Comparison of ENCODE assay signal across 9 mouse cellular contexts in the genomic region with DNA sequence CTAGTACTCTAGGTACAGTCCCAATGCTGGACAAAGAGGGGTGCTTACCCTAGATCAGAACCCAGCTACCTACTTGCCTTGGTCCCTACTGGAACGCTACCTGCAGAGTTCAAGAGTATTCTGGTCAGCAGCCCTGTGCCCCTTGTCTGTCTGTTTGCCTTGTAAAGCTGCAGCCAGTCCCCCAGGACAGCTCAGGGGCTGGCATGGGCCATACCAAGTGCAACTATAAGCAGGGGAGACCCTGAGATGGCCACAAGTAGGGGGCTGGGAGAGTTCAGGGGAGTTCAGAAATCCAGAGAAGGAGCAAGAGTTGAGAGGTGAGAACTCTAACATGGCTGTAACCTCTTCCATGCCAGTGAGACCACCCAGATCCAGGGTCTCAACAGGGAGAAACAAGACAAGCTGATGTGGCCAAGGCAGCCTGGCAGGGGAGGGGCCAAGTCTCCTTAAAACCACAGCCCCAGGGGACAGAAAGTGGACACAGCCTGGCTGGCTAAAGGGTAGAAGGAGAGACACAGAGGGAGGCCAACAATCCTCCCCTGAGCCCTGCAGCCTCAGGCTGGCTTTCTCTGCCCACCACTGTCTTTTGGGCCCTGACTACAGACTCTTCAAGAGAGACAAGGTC. TPM values are rescaled to one million over a fixed set of nuclear protein-coding genes. Genes with fewer than 3 reads are reported as not detected.
A peak's percentile ranks its signal among the peaks of the same experiment; 100 is the strongest.
DNase-seq lines count a peak whose midpoint lies in the region; ATAC-seq and TF ChIP-seq lines count a peak whose summit lies in the region.
"Had no signal": no experiment of that assay in that cellular context is flagged by ENCODE, and none has a peak within 500 bp of the region (broad histone marks: within the 10 kb centered on the region; RNA-seq: fewer than 3 reads in every experiment).

No protein-coding gene starts in this region.

- no peak overlapping the region; the same call in 1 of the 2 replicates for H3K4me3 ChIP-seq in layer of hippocampus, adult 2 months
- H3K4me3 ChIP-seq in forebrain, postnatal 0 days (ENCODE audit: low read depth, low read length), result no peak overlapping the region
- H3K4me3 ChIP-seq in limb, embryonic 11.5 days (ENCODE audit: low read depth, low read length), result no peak overlapping the region
- H3K4me3 ChIP-seq in neural tube, embryonic 13.5 days, result no peak overlapping the region

- ATAC-seq in forebrain, postnatal 0 days, result no peak
- no peak for ATAC-seq in limb, embryonic 11.5 days (ENCODE audit: insufficient number of reproducible peaks, low FRiP score, low TSS enrichment, low read depth)
- no peak for ATAC-seq in neural tube, embryonic 13.5 days (ENCODE audit: low read depth)

- no peak overlapping the region for H3K9ac ChIP-seq in forebrain, postnatal 0 days
- H3K9ac ChIP-seq in limb, embryonic 11.5 days (ENCODE audit: low read length), result 0 out of 2 replicates have a peak overlapping the region, but pooled peaks have one; percentile 27
- H3K9ac ChIP-seq in neural tube, embryonic 13.5 days, result 0 out of 2 replicates have a peak overlapping the region, but pooled peaks have one; percentile 49

- no peaks in the 10 kb centered on the region for H3K9me3 ChIP-seq in forebrain, postnatal 0 days (ENCODE audit: low read length)
- no peaks in the 10 kb centered on the region for H3K9me3 ChIP-seq in limb, embryonic 11.5 days (ENCODE audit: control insufficient read depth, low read length)
- H3K9me3 ChIP-seq in neural tube, embryonic 13.5 days, result no peaks in the 10 kb centered on the region

- no peak for TF ChIP-seq CTCF in layer of hippocampus, adult 2 months (conservative IDR thresholded peaks at IDR 0.05)
- no peak for TF ChIP-seq CTCF in forebrain, postnatal 0 days (IDR thresholded peaks at IDR 0.05; ENCODE audit: low read depth)

- H3K4me2 ChIP-seq in forebrain, postnatal 0 days (ENCODE audit: low read depth), result peak overlapping the region; percentile 13; the same call in 1 of the 2 replicates
- peak overlapping the region; percentile 22; the same call in 1 of the 2 replicates for H3K4me2 ChIP-seq in limb, embryonic 11.5 days (ENCODE audit: low read depth, severe bottlenecking)
- peak overlapping the region; percentile 30 for H3K4me2 ChIP-seq in neural tube, embryonic 13.5 days

- peaks cover 26% of the 10 kb centered on the region for H3K4me1 ChIP-seq in forebrain, postnatal 0 days (ENCODE audit: insufficient read depth)
- peaks cover 25% of the 10 kb centered on the region; the same call in 1 of the 2 replicates for H3K4me1 ChIP-seq in limb, embryonic 11.5 days (ENCODE audit: control insufficient read depth, insufficient read depth, low read length)
- H3K4me1 ChIP-seq in neural tube, embryonic 13.5 days (replicated peaks), result peaks cover 57% of the 10 kb centered on the region

- DNase-seq in layer of hippocampus, adult 2 months (ENCODE audit: low spot score in 2 of 2), result no peak
- DNase-seq in layer of hippocampus, postnatal 14 days (ENCODE audit: low spot score in 2 of 2), result no peak
- no peak for DNase-seq in forebrain, postnatal 0 days
- no peak for DNase-seq in limb, embryonic 11.5 days (ENCODE audit: low spot score)
- no peak for DNase-seq in layer of hippocampus, postnatal 36 days
- no peak for DNase-seq in yolk sac, embryonic 10.5 days (ENCODE audit: low spot score)
- DNase-seq in layer of hippocampus, adult 9-10 months (ENCODE audit: low spot score), result no peak
- DNase-seq: kidney, postnatal 10 days had no signal

- H3K36me3 ChIP-seq in forebrain, postnatal 0 days (ENCODE audit: insufficient read depth), result peaks cover 28% of the 10 kb centered on the region
- peaks cover 7% of the 10 kb centered on the region for H3K36me3 ChIP-seq in limb, embryonic 11.5 days (ENCODE audit: control insufficient read depth, insufficient read depth, low read length)
- H3K36me3 ChIP-seq in neural tube, embryonic 13.5 days, result peaks cover 29% of the 10 kb centered on the region

- 72% methylated on average over 1 of the region's 1 CpGs for WGBS in forebrain, postnatal 0 days
- 88% methylated on average over 1 of the region's 1 CpGs for WGBS in limb, embryonic 11.5 days
- WGBS in neural tube, embryonic 13.5 days, result 82% methylated on average over 1 of the region's 1 CpGs

- H3K27ac ChIP-seq in layer of hippocampus, adult 2 months, result peak overlapping the region; percentile 68; the same call in 1 of the 2 replicates
- H3K27ac ChIP-seq in forebrain, postnatal 0 days (ENCODE audit: low read depth, low read length), result 0 out of 2 replicates have a peak overlapping the region, but pooled peaks have one; percentile 4
- H3K27ac ChIP-seq in limb, embryonic 11.5 days (replicated peaks; ENCODE audit: low read depth, low read length), result 0 out of 2 replicates have a peak overlapping the region, but pooled peaks have one; percentile 30
- no peak overlapping the region for H3K27ac ChIP-seq in neural tube, embryonic 13.5 days (replicated peaks)

- H3K27me3 ChIP-seq in forebrain, postnatal 0 days (ENCODE audit: insufficient read depth, low read length), result no peaks in the 10 kb centered on the region
- no peaks in the 10 kb centered on the region for H3K27me3 ChIP-seq in limb, embryonic 11.5 days (ENCODE audit: control insufficient read depth, insufficient read depth, low read length)
- no peaks in the 10 kb centered on the region for H3K27me3 ChIP-seq in neural tube, embryonic 13.5 days

RNA-seq across cellular contexts. Expression of gene Ampd2, which starts 4.1 kb away (rescaled TPM):
- total RNA-seq in layer of hippocampus, adult 2 months (2021), result 10 to 100 TPM; 74.0 to 76.7 TPM
- total RNA-seq in layer of hippocampus, postnatal 14 days (2021), result 10 to 100 TPM; 55.6 to 58.8 TPM
- total RNA-seq in forebrain, postnatal 0 days (2014; rRNA removed), result 46.6 and 48.7 TPM in 2 replicates
- polyA plus RNA-seq in forebrain, postnatal 0 days (2015; fragmentation: Nextera tagmentation; extraction: Ambion mirVana), result 38.8 and 47.0 TPM in 2 replicates
- 37.0 and 38.0 TPM in 2 replicates for polyA plus RNA-seq in limb, embryonic 11.5 days (2014; fragmentation: Nextera tagmentation; extraction: Ambion mirVana)
- 56.3 and 56.7 TPM in 2 replicates for polyA plus RNA-seq in neural tube, embryonic 13.5 days (2015; fragmentation: Nextera tagmentation; extraction: Ambion mirVana)
- total RNA-seq in layer of hippocampus, postnatal 36 days (2021), result 10 to 100 TPM; 74.2 to 76.2 TPM

RNA-seq across cellular contexts. Expression of gene Gnat2, which starts 10.2 kb away (rescaled TPM):
- total RNA-seq in layer of hippocampus, adult 2 months (2021), result not detected
- total RNA-seq in layer of hippocampus, postnatal 14 days (2021), result not detected
- total RNA-seq in forebrain, postnatal 0 days (2014; rRNA removed), result 0.10 and 0.38 TPM in 2 replicates
- 0.16 and 0.27 TPM in 2 replicates for polyA plus RNA-seq in forebrain, postnatal 0 days (2015; fragmentation: Nextera tagmentation; extraction: Ambion mirVana)
- 1.6 and 1.8 TPM in 2 replicates for polyA plus RNA-seq in limb, embryonic 11.5 days (2014; fragmentation: Nextera tagmentation; extraction: Ambion mirVana)
- polyA plus RNA-seq in neural tube, embryonic 13.5 days (2015; fragmentation: Nextera tagmentation; extraction: Ambion mirVana), result 0.08 and 0.36 TPM in 2 replicates
- not detected for total RNA-seq in layer of hippocampus, postnatal 36 days (2021)

RNA-seq across cellular contexts. Expression of gene Gstm4, which starts 37.7 kb away (rescaled TPM):
- 10 to 100 TPM; 11.5 to 12.3 TPM for total RNA-seq in layer of hippocampus, adult 2 months (2021)
- 10 to 100 TPM; 11.3 to 13.2 TPM for total RNA-seq in layer of hippocampus, postnatal 14 days (2021)
- total RNA-seq in forebrain, postnatal 0 days (2014; rRNA removed), result 5.5 and 5.6 TPM in 2 replicates
- 20.7 and 22.9 TPM in 2 replicates for polyA plus RNA-seq in forebrain, postnatal 0 days (2015; fragmentation: Nextera tagmentation; extraction: Ambion mirVana)
- polyA plus RNA-seq in limb, embryonic 11.5 days (2014; fragmentation: Nextera tagmentation; extraction: Ambion mirVana), result 13.2 and 15.1 TPM in 2 replicates
- polyA plus RNA-seq in neural tube, embryonic 13.5 days (2015; fragmentation: Nextera tagmentation; extraction: Ambion mirVana), result 13.9 and 15.5 TPM in 2 replicates
- 10 to 100 TPM; 11.3 to 12.4 TPM for total RNA-seq in layer of hippocampus, postnatal 36 days (2021)
